Mouse (Mus musculus): ENCODE measurements at regions not wholly inside any gene's neighbourhood (a gene's known extent, or its start where the extent isn't known, plus 50 kb on each side); places are given as distances from the start of the nearest gene placed in this dataset.

- no peak for TF ChIP-seq CTCF (IDR thresholded peaks at IDR 0.05; ENCODE audit: low read depth, low read length)
- no peak for TF ChIP-seq GATA1 (IDR thresholded peaks at IDR 0.05; ENCODE audit: borderline replicate concordance, low read length)
- no peak for TF ChIP-seq GATA2 (IDR thresholded peaks at IDR 0.05; ENCODE audit: borderline replicate concordance, low read depth, low read length)
Observed at GRCm38 (mm10) chr17:63684026-63684425, 178.8 kb upstream of the Fer start.

Measured in G1E (cell line).